Mouse (Mus musculus) MEL (cell line): Measurements from ENCODE around the gene Tbc1d23. TPM values are rescaled to one million over a fixed set of nuclear protein-coding genes. Genes with fewer than 3 reads are reported as not detected.

Source experiments
- DNase-seq: peaks from one replicate; pipeline ENCODE4 v3.0.0; 2011; ENCODE audit warnings: low read depth, low spot score
- H3K27ac ChIP-seq: 2 replicates; pipeline ENCODE4 v1.5.1; 2012; ENCODE audit warnings: low read depth, mild to moderate bottlenecking, control low read depth, low read length, moderate library complexity; ENCODE audit not compliant: control insufficient read depth
- H3K27me3 ChIP-seq, 2 experiments: fragments of 150-350 bp in 1 of 2; sonication (generic) in 1 of 2; 2 replicates each; pipeline ENCODE4 v1.6.1; 2012; ENCODE audit warnings: low read length in 2 of 2, mild to moderate bottlenecking in 2 of 2, improper control_type of control experiment in 1 of 2, moderate library complexity in 1 of 2; ENCODE audit not compliant: insufficient read depth in 2 of 2, control insufficient read depth in 1 of 2
- H3K36me3 ChIP-seq, 2 experiments: 2 replicates each; pipeline ENCODE4 v1.6.1; 2012 to 2014; ENCODE audit warnings: low read length in 2 of 2, improper control_type of control experiment in 1 of 2, inconsistent platforms in 1 of 2, mild to moderate bottlenecking in 1 of 2; ENCODE audit not compliant: insufficient read depth in 2 of 2, control insufficient read depth in 1 of 2
- H3K4me1 ChIP-seq, 2 experiments: fragments of 150-350 bp in 1 of 2; sonication (generic) in 1 of 2; 2 replicates each; pipeline ENCODE4 v1.6.1; 2012; ENCODE audit warnings: low read length in 2 of 2, improper control_type of control experiment in 1 of 2, mild to moderate bottlenecking in 1 of 2; ENCODE audit not compliant: insufficient read depth in 2 of 2, control insufficient read depth in 1 of 2
- H3K4me3 ChIP-seq, 2 experiments: fragments of 150-350 bp in 1 of 2; sonication (generic) in 1 of 2; 2 replicates each; pipeline ENCODE4 v1.5.1; 2012; ENCODE audit warnings: low read depth in 2 of 2, low read length in 2 of 2, mild to moderate bottlenecking in 2 of 2, moderate library complexity in 2 of 2, control low read depth in 1 of 2, improper control_type of control experiment in 1 of 2; ENCODE audit not compliant: control insufficient read depth in 1 of 2, insufficient read depth in 1 of 2
- H3K79me2 ChIP-seq: 2 replicates; pipeline ENCODE4 v1.6.1; 2012; ENCODE audit warnings: mild to moderate bottlenecking, low read length, moderate library complexity; ENCODE audit not compliant: control insufficient read depth, poor library complexity, insufficient read depth
- H3K9ac ChIP-seq: 2 replicates; pipeline ENCODE4 v1.6.1; 2012; ENCODE audit warnings: low read depth, mild to moderate bottlenecking, control low read depth, low read length, moderate library complexity; ENCODE audit not compliant: control insufficient read depth, poor library complexity, severe bottlenecking
- H3K9me3 ChIP-seq: fragments of 150-350 bp; sonication (generic); replicated peaks from 2 replicates; pipeline ENCODE4 v1.6.1; 2012; ENCODE audit warnings: mild to moderate bottlenecking, low read length, improper control_type of control experiment, moderate library complexity; ENCODE audit not compliant: insufficient read depth
- BHLHE40 ChIP-seq: IDR thresholded peaks from 2 replicates; pipeline ENCODE4 v1.6.1; 2012; ENCODE audit warnings: low read depth, mild to moderate bottlenecking, inconsistent platforms, low read length, improper control_type of control experiment, borderline replicate concordance
- CHD1 ChIP-seq: IDR thresholded peaks from 2 replicates; pipeline ENCODE4 v1.6.1; 2012; ENCODE audit warnings: low read depth, mild to moderate bottlenecking, inconsistent platforms, low read length, improper control_type of control experiment
- CHD2 ChIP-seq: IDR thresholded peaks from 2 replicates; pipeline ENCODE4 v1.6.1; 2011; ENCODE audit warnings: low read length, improper control_type of control experiment
- E2F4 ChIP-seq: IDR thresholded peaks from 2 replicates; pipeline ENCODE4 v1.6.1; 2011; ENCODE audit warnings: low read depth, low read length, improper control_type of control experiment, borderline replicate concordance
- ELF1 ChIP-seq: IDR thresholded peaks from 2 replicates; pipeline ENCODE4 v1.6.1; 2014; ENCODE audit warnings: low read depth, mild to moderate bottlenecking, inconsistent platforms, low read length, improper control_type of control experiment, moderate library complexity
- EP300 ChIP-seq, 2 experiments: IDR thresholded peaks; 2 replicates each; pipeline ENCODE4 v1.6.1; 2011; ENCODE audit warnings: improper control_type of control experiment in 2 of 2, low read length in 2 of 2, low read depth in 1 of 2, mild to moderate bottlenecking in 1 of 2
- ETS1 ChIP-seq: IDR thresholded peaks from 2 replicates; pipeline ENCODE4 v1.6.1; 2012; ENCODE audit warnings: low read depth, mild to moderate bottlenecking, inconsistent platforms, low read length, improper control_type of control experiment, moderate library complexity
- JUND ChIP-seq: IDR thresholded peaks from 2 replicates; pipeline ENCODE4 v1.6.1; 2011; ENCODE audit warnings: low read depth, mild to moderate bottlenecking, improper control_type of control experiment, low read length
- KAT2A ChIP-seq: conservative IDR thresholded peaks from 2 replicates; pipeline ENCODE4 v1.6.1; 2012; ENCODE audit warnings: low read depth, low read length, improper control_type of control experiment, inconsistent platforms
- MAFK ChIP-seq: IDR thresholded peaks from 2 replicates; pipeline ENCODE4 v1.6.1; 2011; ENCODE audit warnings: low read depth, mild to moderate bottlenecking, low read length, improper control_type of control experiment, borderline replicate concordance
- MAX ChIP-seq: IDR thresholded peaks from 2 replicates; pipeline ENCODE4 v1.6.1; 2011; ENCODE audit warnings: low read length, improper control_type of control experiment
- MAZ ChIP-seq: IDR thresholded peaks from 2 replicates; pipeline ENCODE4 v1.6.1; 2012; ENCODE audit warnings: low read depth, mild to moderate bottlenecking, inconsistent platforms, low read length, improper control_type of control experiment
- MEF2A ChIP-seq: IDR thresholded peaks from 2 replicates; pipeline ENCODE4 v1.6.1; 2014; ENCODE audit warnings: low read depth, mild to moderate bottlenecking, inconsistent platforms, low read length, improper control_type of control experiment; ENCODE audit not compliant: poor library complexity, insufficient replicate concordance, severe bottlenecking; ENCODE audit errors: extremely low read depth
- MXI1 ChIP-seq: IDR thresholded peaks from 2 replicates; pipeline ENCODE4 v1.6.1; 2011; ENCODE audit warnings: mild to moderate bottlenecking, low read depth, low read length, improper control_type of control experiment
- MYC ChIP-seq: IDR thresholded peaks from 2 replicates; pipeline ENCODE4 v1.6.1; 2011; ENCODE audit warnings: low read depth, mild to moderate bottlenecking, low read length, improper control_type of control experiment, moderate library complexity
- POLR2A ChIP-seq, 2 experiments: IDR thresholded peaks; 2 replicates each; pipeline ENCODE4 v1.6.1; 2011 to 2012; ENCODE audit warnings: low read length in 2 of 2, mild to moderate bottlenecking in 2 of 2, control low read depth in 1 of 2, improper control_type of control experiment in 1 of 2, low read depth in 1 of 2, moderate library complexity in 1 of 2; ENCODE audit not compliant: control insufficient read depth in 1 of 2, insufficient read depth in 1 of 2, poor library complexity in 1 of 2
- POLR2AphosphoS2 ChIP-seq: IDR thresholded peaks from 2 replicates; pipeline ENCODE4 v1.6.1; 2011; ENCODE audit warnings: low read length, improper control_type of control experiment
- RAD21 ChIP-seq: IDR thresholded peaks from 2 replicates; pipeline ENCODE4 v1.6.1; 2011; ENCODE audit warnings: mild to moderate bottlenecking, low read depth, low read length, improper control_type of control experiment
- SIN3A ChIP-seq: IDR thresholded peaks from 2 replicates; pipeline ENCODE4 v1.6.1; 2012; ENCODE audit warnings: low read length, improper control_type of control experiment, inconsistent platforms
- SMC3 ChIP-seq: IDR thresholded peaks from 2 replicates; pipeline ENCODE4 v1.6.1; 2011; ENCODE audit warnings: low read depth, low read length, improper control_type of control experiment
- TAL1 ChIP-seq: IDR thresholded peaks from 2 replicates; pipeline ENCODE4 v1.6.1; 2012; ENCODE audit warnings: mild to moderate bottlenecking, inconsistent platforms, low read length, moderate library complexity, mixed read lengths
- TBP ChIP-seq: IDR thresholded peaks from 2 replicates; pipeline ENCODE4 v1.8.0; 2011; ENCODE audit warnings: low read depth, low read length, improper control_type of control experiment
- TCF12 ChIP-seq: IDR thresholded peaks from 2 replicates; pipeline ENCODE4 v1.6.1; 2014; ENCODE audit warnings: low read depth, mild to moderate bottlenecking, inconsistent platforms, low read length, improper control_type of control experiment, moderate library complexity
- UBTF ChIP-seq: IDR thresholded peaks from 2 replicates; pipeline ENCODE4 v1.6.1; 2012; ENCODE audit warnings: low read depth, mild to moderate bottlenecking, inconsistent platforms, low read length, improper control_type of control experiment, moderate library complexity, borderline replicate concordance; ENCODE audit not compliant: insufficient read depth
- USF1 ChIP-seq: IDR thresholded peaks from 2 replicates; pipeline ENCODE4 v1.6.1; 2014; ENCODE audit warnings: low read depth, mild to moderate bottlenecking, inconsistent platforms, low read length, improper control_type of control experiment, moderate library complexity
- USF2 ChIP-seq, 2 experiments: IDR thresholded peaks; 2 replicates each; pipeline ENCODE4 v1.6.1; 2011 to 2012; ENCODE audit warnings: improper control_type of control experiment in 2 of 2, low read length in 2 of 2, borderline replicate concordance in 1 of 2, inconsistent platforms in 1 of 2, low read depth in 1 of 2, mild to moderate bottlenecking in 1 of 2; ENCODE audit not compliant: insufficient read depth in 1 of 2
- ZC3H11A ChIP-seq: IDR thresholded peaks from 2 replicates; pipeline ENCODE4 v1.6.1; 2012; ENCODE audit warnings: low read depth, mild to moderate bottlenecking, inconsistent platforms, low read length, improper control_type of control experiment
- ZKSCAN1 ChIP-seq: IDR thresholded peaks from 2 replicates; pipeline ENCODE4 v1.6.1; 2012; ENCODE audit warnings: low read depth, mild to moderate bottlenecking, inconsistent platforms, low read length, improper control_type of control experiment, moderate library complexity
- ZMIZ1 ChIP-seq: IDR thresholded peaks from 2 replicates; pipeline ENCODE4 v1.6.1; 2012; ENCODE audit warnings: low read depth, mild to moderate bottlenecking, inconsistent platforms, low read length, improper control_type of control experiment, moderate library complexity
- ZNF384 ChIP-seq: IDR thresholded peaks from 2 replicates; pipeline ENCODE4 v1.6.1; 2012; ENCODE audit warnings: low read depth, mild to moderate bottlenecking, inconsistent platforms, low read length, improper control_type of control experiment
- polyA plus RNA-seq, 2 experiments: library from polyadenylated mRNA; stranded (reverse) in 1 of 2; unstranded in 1 of 2; fragments of >175 nt in 1 of 2; fragments of >200 nt in 1 of 2; gene quantifications; 2 replicates each; pipeline versions ENCODE4 v1.2.1 to v1.2.4; 2012; ENCODE audit warnings: low replicate concordance in 2 of 2, low read depth in 1 of 2; ENCODE audit not compliant: insufficient read length in 2 of 2, insufficient read depth in 1 of 2, missing spikeins in 1 of 2
- total RNA-seq: library from RNA; depleted of rRNA; stranded (reverse); fragments of 300-350 nt; gene quantifications from 2 replicates; pipeline ENCODE4 v1.2.3, GENCODE M21; 2012

Gene Tbc1d23
- total and polyA plus RNA-seq, 3 experiments: 16.9 to 18.1 TPM; not detected in 1

- H3K4me3 ChIP-seq: no peak overlapping the region
- no peak for TF ChIP-seq RAD21
- no peak for TF ChIP-seq E2F4
- no peak for TF ChIP-seq POLR2A (IDR thresholded peaks at IDR 0.05; ENCODE audit: control insufficient read depth in 1 of 2, insufficient read depth in 1 of 2, low read depth in 1 of 2, low read length in 2 of 2, poor library complexity in 1 of 2)
- TF ChIP-seq MXI1: no peak
- peak; percentile 76 for TF ChIP-seq ZNF384
- no peak for TF ChIP-seq USF2 (IDR thresholded peaks at IDR 0.05; ENCODE audit: borderline replicate concordance in 1 of 2, insufficient read depth in 1 of 2, low read depth in 1 of 2, low read length in 2 of 2)
- no peak for TF ChIP-seq KAT2A
- no peak overlapping the region for H3K9ac ChIP-seq
- H3K27me3 ChIP-seq: no peaks in the 10 kb centered on the region
- H3K4me1 ChIP-seq: peaks cover 4 to 12% of the 10 kb centered on the region in 2 experiments; a peak in 3 of 4 replicates
- H3K9me3 ChIP-seq: no peaks in the 10 kb centered on the region
- H3K36me3 ChIP-seq: peaks cover 8 to 57% of the 10 kb centered on the region in 2 experiments
- no peak for DNase-seq
- peaks cover 75% of the 10 kb centered on the region for H3K79me2 ChIP-seq
- H3K27ac ChIP-seq: no peak overlapping the region
Measured at GRCm38 (mm10) chr16:57126268-57126667, 105.0 kb downstream of the Tbc1d23 start.

GRCm38 (mm10) chr16:57122682-57123445 lies 108.4 kb downstream of the Tbc1d23 start:
- H3K4me1 ChIP-seq: peaks cover 4 to 21% of the 10 kb centered on the region in 2 experiments; a peak in 3 of 4 replicates
- H3K9ac ChIP-seq: peak overlapping the region; percentile 95
- peaks cover 3 to 43% of the 10 kb centered on the region in 2 experiments for H3K36me3 ChIP-seq
- no peaks in the 10 kb centered on the region for H3K27me3 ChIP-seq
- H3K27ac ChIP-seq: no peak overlapping the region
- H3K9me3 ChIP-seq: no peaks in the 10 kb centered on the region
- H3K4me3 ChIP-seq: peak overlapping the region; percentile 61 to 79
- peaks cover 50% of the 10 kb centered on the region for H3K79me2 ChIP-seq
- peak; percentile 72 for DNase-seq
- no peak for TF ChIP-seq UBTF
- no peak for TF ChIP-seq BHLHE40
- TF ChIP-seq MEF2A: no peak
- TF ChIP-seq TAL1: peak; percentile 30
- TF ChIP-seq MAFK: peak; percentile 27; the same call in 1 of the 2 replicates
- no peak for TF ChIP-seq SMC3
- TF ChIP-seq POLR2A (IDR thresholded peaks at IDR 0.05; ENCODE audit: control insufficient read depth in 1 of 2, insufficient read depth in 1 of 2, low read depth in 1 of 2, low read length in 2 of 2, poor library complexity in 1 of 2): no peak
- TF ChIP-seq POLR2AphosphoS2: no peak
- no peak for TF ChIP-seq CHD2
- peak; percentile 60 for TF ChIP-seq ETS1
- no peak for TF ChIP-seq MAZ
- no peak for TF ChIP-seq JUND
- peak; percentile 71 to 76 for TF ChIP-seq EP300 (IDR thresholded peaks at IDR 0.05; ENCODE audit: low read depth in 1 of 2, low read length in 2 of 2)
- peak; percentile 81 for TF ChIP-seq TCF12
- no peak for TF ChIP-seq ELF1
- TF ChIP-seq USF2 (IDR thresholded peaks at IDR 0.05; ENCODE audit: borderline replicate concordance in 1 of 2, insufficient read depth in 1 of 2, low read depth in 1 of 2, low read length in 2 of 2): no peak
- TF ChIP-seq SIN3A: peak; percentile 40
- TF ChIP-seq USF1: no peak
- TF ChIP-seq E2F4: no peak
- TF ChIP-seq ZMIZ1: no peak
- no peak for TF ChIP-seq ZC3H11A
- TF ChIP-seq MAX: no peak
- TF ChIP-seq MYC: no peak
- TF ChIP-seq TBP: no peak
- TF ChIP-seq ZKSCAN1: no peak
- no peak for TF ChIP-seq CHD1
